Mouse (Mus musculus) limb, embryonic 10.5 days (tissue): ENCODE measurements at regions not wholly inside any gene's neighbourhood (a gene's known extent, or its start where the extent isn't known, plus 50 kb on each side); places are given as distances from the start of the nearest gene placed in this dataset.

Experiments
- DNase-seq: peaks from one replicate; pipeline ENCODE4 v3.0.0-alpha.2; 2017; ENCODE audit warnings: low spot score
- H3K27ac ChIP-seq: fragments of 300-500 bp; sonication (generic); 2 replicates; pipeline ENCODE4 v1.5.1; 2016; ENCODE audit warnings: mild to moderate bottlenecking
- H3K27me3 ChIP-seq: fragments of 300-500 bp; sonication (generic); 2 replicates; pipeline ENCODE4 v1.6.1; 2016; ENCODE audit warnings: low read depth, mild to moderate bottlenecking; ENCODE audit not compliant: poor library complexity, severe bottlenecking
- H3K36me3 ChIP-seq: fragments of 300-500 bp; sonication (generic); 2 replicates; pipeline ENCODE4 v1.6.1; 2016; ENCODE audit warnings: mild to moderate bottlenecking, moderate library complexity
- H3K4me1 ChIP-seq: fragments of 300-500 bp; sonication (generic); 2 replicates; pipeline ENCODE4 v1.6.1; 2016
- H3K4me3 ChIP-seq: fragments of 300-500 bp; sonication (generic); 2 replicates; pipeline ENCODE4 v1.5.1; 2016; ENCODE audit warnings: mild to moderate bottlenecking, moderate library complexity
- H3K9me3 ChIP-seq: fragments of 300-500 bp; sonication (generic); replicated peaks from 2 replicates; pipeline ENCODE4 v1.6.1; 2016; ENCODE audit warnings: mild to moderate bottlenecking
- WGBS: fragments of 180-500 bp; shearing (Covaris S2); methylation state at CpG from one replicate; pipeline ENCODE4 v1.1.7; 2016; 5-methylcytosine and 5-hydroxymethylcytosine counted together

DNA sequence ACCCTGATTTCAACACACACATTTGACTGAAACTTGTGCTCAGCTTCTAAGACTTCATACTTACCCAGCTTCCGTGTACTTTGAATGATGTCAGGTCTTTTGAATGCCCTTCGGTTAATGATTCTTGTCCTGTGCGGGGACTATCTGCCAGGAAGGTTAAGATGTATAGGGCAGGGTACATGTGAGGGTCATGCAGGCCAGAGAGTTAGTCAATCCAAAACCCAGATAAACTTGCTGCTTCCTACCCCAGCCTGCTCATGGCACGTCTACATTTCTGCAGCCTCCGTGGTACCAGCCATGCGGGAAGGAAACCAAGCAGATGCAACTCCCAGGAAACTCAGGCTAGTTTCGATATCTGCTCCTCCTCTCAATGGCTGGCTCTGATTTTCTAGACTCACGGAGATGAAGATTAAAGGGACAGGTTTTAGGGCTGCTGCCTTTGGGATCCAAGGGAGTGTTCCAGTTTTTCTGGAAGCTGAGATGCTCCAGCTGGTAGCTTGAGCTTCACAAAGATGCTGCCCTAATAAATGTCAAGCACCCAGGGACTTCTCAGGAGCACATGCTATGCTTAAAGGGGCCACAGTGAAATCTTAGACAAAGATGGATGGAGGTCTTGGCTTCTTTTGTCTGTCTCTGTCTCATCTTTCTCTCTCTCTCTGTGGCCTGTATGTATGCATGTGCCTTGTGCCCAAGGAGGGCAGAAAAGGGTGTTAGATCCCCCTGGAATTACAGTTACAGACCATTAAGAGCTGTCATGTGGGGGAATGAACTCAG, 159.4 kb downstream of the Pten start:
- Histone ChIP-seq H3K27me3 (no peaks in the 10 kb centered on the region), H3K4me3 (no peak overlapping the region), H3K9me3 (no peaks in the 10 kb centered on the region), H3K4me1 (no peaks in the 10 kb centered on the region), H3K36me3 (no peaks in the 10 kb centered on the region), H3K27ac (no peak overlapping the region)
- 84% methylated on average over 8 of the region's 8 CpGs for WGBS
- no peak for DNase-seq

DNA sequence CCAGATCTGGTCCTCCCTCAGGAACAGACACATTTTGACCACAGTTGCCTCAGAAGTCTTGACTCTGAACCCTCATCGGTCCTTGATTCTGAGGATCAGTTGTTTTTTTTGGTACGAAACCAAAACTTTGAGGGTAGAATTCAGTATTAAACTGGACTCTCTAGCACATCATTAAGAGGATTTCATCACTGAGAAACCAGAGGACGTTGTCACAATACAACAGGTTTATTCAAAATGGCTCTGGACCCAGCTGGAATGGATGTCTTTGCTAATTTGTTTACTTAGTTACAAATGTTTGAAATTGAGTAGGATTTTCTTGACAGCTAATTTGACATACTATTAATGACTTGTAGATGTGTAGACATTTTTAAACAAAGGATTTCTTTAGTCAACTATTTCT, 163.7 kb downstream of the Pten start:
- Histone ChIP-seq H3K9me3 (no peaks in the 10 kb centered on the region), H3K4me1 (no peaks in the 10 kb centered on the region), H3K36me3 (no peaks in the 10 kb centered on the region), H3K27ac (no peak overlapping the region), H3K27me3 (no peaks in the 10 kb centered on the region), H3K4me3 (no peak overlapping the region)
- DNase-seq = no peak
- 86% methylated on average over 3 of the region's 3 CpGs for WGBS

DNA sequence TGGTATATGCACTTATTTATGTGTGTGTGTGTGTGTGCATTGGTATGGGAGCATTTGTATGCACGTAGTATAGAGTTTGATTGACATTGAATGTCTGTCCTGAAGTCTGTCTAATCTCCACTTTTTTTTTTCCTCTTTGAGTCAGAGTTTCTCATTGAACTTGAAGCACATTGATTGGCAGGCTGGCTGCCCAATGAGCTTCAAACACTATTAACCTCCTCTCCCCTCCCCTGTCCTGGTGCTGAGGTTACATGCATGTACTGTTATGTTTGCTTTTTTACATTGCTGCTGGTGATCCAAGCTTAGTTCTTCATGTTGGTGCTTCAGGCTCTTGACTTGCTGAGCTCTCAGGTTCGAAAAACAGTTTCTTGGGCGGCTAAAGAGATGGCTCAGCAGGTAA, 166.6 kb downstream of the Pten start:
- no peaks in the 10 kb centered on the region for H3K4me1 ChIP-seq
- H3K4me3 ChIP-seq = no peak overlapping the region
- H3K9me3 ChIP-seq = no peaks in the 10 kb centered on the region
- DNase-seq = no peak
- no peaks in the 10 kb centered on the region for H3K27me3 ChIP-seq
- WGBS = 90% methylated on average over 3 of the region's 3 CpGs
- no peaks in the 10 kb centered on the region for H3K36me3 ChIP-seq
- no peak overlapping the region for H3K27ac ChIP-seq

DNA sequence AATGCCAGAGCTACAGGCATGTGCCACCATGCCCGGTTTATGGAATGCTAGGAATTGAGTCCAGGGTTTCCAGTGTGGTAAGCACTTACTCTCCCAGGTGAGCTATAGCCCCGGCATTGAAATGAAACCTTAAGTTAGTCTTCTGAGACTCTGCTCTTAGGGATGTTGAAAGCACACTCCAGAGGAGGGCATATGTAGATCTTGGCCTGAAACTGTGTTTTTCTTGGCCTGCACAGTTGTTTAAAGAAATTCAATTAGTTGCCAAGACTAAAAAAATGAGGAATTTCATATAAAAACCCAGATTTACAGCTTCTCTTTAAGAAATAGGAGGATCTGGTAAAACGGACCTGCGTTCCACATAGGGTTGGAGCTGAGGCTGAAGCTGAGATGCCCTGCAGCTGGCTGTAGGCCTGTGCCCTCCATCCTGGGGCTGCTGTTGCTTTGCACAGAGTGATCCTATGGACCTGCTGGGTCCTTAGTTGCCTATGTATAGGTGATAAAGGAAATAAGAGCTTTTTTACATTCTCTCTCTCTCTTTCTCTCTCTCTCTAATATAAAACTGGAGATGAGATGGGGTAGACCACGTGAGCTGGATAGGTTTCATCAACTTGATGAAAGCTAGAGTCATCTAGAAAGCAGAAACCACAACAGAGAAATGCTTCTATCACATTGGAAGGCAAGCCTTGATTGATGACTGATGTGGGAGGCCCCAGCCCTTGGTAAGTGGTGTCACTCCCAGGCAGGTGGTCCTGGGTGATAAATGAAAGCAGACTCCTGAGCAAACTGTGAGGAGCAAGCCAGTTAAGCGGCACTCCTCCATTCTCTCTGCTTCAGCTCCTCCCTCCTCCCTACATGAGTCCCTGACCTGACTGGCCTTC, 168.6 kb downstream of the Pten start:
- WGBS = 73% methylated on average over 6 of the region's 6 CpGs

DNA sequence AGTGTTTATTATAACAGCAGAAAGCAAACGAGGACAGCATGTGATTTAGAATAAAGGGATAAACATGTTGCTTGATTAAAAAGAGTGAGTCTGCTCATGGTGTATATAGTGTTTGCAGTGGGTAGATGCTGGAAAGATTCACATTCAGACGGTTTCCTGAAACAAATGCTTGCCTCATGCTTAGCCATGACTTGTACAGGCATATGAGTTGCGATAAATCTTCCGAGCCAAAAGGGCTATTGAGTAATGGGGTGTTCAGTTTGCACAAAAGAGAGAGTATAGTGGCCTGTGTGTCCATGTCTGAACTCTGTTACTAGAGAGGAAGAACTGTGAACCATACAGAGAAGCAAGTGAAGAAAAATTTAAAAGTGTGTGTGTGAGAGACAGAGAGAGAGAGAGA, 169.3 kb downstream of the Pten start:
- Histone ChIP-seq H3K4me3 (no peak overlapping the region), H3K4me1 (no peaks in the 10 kb centered on the region), H3K27ac (no peak overlapping the region), H3K36me3 (no peaks in the 10 kb centered on the region), H3K9me3 (no peaks in the 10 kb centered on the region), H3K27me3 (no peaks in the 10 kb centered on the region)
- DNase-seq = no peak
- 84% methylated on average over 4 of the region's 4 CpGs for WGBS

More for the DNA sequence above, 168.6 kb downstream of the Pten start:
- H3K36me3 ChIP-seq = no peaks in the 10 kb centered on the region
- H3K27me3 ChIP-seq = no peaks in the 10 kb centered on the region
- H3K27ac ChIP-seq = no peak overlapping the region
- H3K4me1 ChIP-seq = no peaks in the 10 kb centered on the region
- no peak overlapping the region for H3K4me3 ChIP-seq
- no peak for DNase-seq
- no peaks in the 10 kb centered on the region for H3K9me3 ChIP-seq

DNA sequence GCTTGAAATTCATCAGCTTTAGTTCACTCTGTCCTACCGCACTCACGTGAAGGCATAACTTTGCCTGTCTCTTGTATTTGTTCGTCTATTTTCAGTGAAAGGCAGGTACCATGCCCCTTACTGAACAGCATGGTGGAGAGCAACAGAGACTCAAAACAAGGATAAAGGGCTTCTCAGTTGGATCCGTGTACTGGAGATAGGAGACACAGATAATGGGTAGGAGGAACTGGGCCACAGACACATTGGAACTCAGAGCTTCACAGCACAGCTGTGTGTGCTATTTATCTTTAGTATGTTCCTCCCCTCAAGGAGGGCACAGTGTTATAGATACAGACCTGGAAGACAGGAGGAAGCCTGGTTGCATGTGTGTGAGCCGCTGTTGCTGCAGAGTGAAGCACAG, 176.4 kb downstream of the Pten start:
- DNase-seq = no peak
- Histone ChIP-seq H3K4me3 (no peak overlapping the region), H3K9me3 (no peaks in the 10 kb centered on the region), H3K36me3 (no peaks in the 10 kb centered on the region), H3K27ac (no peak overlapping the region), H3K4me1 (peaks cover 8% of the 10 kb centered on the region), H3K27me3 (no peaks in the 10 kb centered on the region)
- 91% methylated on average over 5 of the region's 5 CpGs for WGBS

DNA sequence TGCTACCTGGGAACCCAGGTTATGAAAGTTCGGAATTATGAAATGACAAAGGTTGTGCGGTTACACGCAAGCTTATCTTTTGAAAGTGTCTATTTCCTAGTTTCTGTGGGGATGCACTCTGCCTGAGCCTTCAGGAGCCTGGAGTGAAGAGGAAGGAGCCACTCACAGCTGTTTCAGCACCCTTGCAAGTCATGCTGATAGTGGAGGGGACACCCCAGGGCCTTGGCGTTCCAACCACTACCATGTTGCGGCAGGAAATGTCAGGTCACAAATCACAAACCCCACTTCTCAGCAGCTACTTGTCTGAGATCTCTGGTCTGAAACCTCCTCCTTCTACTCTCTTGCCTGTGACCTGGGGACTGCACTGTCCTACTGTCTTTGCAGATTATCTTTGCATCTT, 178.3 kb downstream of the Pten start:
- no peaks in the 10 kb centered on the region for H3K36me3 ChIP-seq
- H3K4me1 ChIP-seq = peaks cover 8% of the 10 kb centered on the region
- H3K9me3 ChIP-seq = no peaks in the 10 kb centered on the region
- DNase-seq = no peak
- WGBS = 89% methylated on average over 5 of the region's 5 CpGs
- H3K27ac ChIP-seq = no peak overlapping the region
- H3K4me3 ChIP-seq = no peak overlapping the region
- no peaks in the 10 kb centered on the region for H3K27me3 ChIP-seq

DNA sequence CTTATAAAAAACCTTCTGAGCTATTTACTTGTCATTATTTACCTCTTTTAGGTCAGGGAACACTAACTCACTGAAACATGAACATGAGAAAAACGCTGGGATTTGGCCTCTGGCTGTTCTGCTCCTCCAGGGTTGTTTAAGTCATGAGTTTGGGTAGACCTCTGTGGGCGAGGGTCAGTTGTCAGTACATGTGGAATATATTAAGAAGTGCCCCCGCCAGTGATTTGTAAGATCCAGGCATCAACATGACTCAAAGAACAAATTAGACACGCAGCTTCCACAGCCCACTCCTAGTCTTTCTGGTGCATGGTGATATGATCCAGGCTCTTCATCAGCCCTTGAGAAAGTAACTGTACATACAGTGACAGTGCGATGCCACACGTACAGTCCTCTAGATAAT, 180.3 kb downstream of the Pten start:
- H3K27me3 ChIP-seq = no peaks in the 10 kb centered on the region
- H3K27ac ChIP-seq = no peak overlapping the region
- H3K4me1 ChIP-seq = peaks cover 8% of the 10 kb centered on the region
- no peak for DNase-seq
- no peaks in the 10 kb centered on the region for H3K36me3 ChIP-seq
- no peaks in the 10 kb centered on the region for H3K9me3 ChIP-seq
- 47% methylated on average over 6 of the region's 6 CpGs for WGBS
- no peak overlapping the region for H3K4me3 ChIP-seq

DNA sequence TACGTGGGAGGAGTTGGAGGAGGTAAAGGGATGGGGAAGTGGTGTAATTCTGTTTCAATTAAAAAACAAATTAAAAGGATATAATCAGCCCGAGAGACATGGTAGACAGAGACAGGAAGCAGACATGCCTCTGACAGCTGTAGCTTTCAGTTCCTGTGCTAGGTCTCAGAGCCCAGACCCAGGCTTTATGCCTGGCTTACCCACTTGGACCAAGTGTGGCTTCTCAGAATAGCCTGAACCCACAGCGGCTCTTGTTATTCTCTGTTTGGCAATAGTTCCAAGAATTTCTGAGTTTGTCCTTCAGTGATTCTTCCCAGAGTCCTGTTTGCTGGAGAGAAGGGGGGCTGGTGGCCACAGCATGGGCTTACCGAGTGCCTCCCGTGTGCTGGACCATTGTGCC, 182.4 kb downstream of the Pten start:
- no peaks in the 10 kb centered on the region for H3K36me3 ChIP-seq
- no peaks in the 10 kb centered on the region for H3K9me3 ChIP-seq
- WGBS = 87% methylated on average over 5 of the region's 5 CpGs
- no peak overlapping the region for H3K4me3 ChIP-seq
- peaks cover 8% of the 10 kb centered on the region for H3K4me1 ChIP-seq
- no peak overlapping the region for H3K27ac ChIP-seq
- H3K27me3 ChIP-seq = no peaks in the 10 kb centered on the region
- DNase-seq = no peak

DNA sequence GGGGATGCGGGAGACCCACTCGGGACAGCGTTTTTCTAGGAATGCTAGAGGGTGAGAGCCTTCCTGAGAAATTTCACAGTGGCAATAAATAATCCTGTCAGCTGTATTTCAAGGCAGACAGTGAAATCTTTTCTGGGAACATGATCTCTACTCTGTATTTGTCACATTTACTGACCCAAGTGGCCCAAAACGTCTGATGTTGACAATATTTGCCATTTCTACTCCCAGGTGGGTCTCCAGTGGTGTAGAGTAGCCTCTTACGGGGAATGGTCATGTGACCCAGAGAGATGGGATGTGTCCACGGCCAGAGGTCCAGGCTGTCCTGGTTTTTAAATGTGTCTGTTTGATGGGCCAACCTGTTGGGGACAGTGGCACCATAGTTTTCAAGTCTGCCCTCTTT, 183.5 kb downstream of the Pten start:
- H3K27ac ChIP-seq = no peak overlapping the region
- H3K27me3 ChIP-seq = no peaks in the 10 kb centered on the region
- DNase-seq = no peak
- no peaks in the 10 kb centered on the region for H3K36me3 ChIP-seq
- no peak overlapping the region for H3K4me3 ChIP-seq
- WGBS = 78% methylated on average over 6 of the region's 6 CpGs
- H3K9me3 ChIP-seq = no peaks in the 10 kb centered on the region
- peaks cover 8% of the 10 kb centered on the region for H3K4me1 ChIP-seq

DNA sequence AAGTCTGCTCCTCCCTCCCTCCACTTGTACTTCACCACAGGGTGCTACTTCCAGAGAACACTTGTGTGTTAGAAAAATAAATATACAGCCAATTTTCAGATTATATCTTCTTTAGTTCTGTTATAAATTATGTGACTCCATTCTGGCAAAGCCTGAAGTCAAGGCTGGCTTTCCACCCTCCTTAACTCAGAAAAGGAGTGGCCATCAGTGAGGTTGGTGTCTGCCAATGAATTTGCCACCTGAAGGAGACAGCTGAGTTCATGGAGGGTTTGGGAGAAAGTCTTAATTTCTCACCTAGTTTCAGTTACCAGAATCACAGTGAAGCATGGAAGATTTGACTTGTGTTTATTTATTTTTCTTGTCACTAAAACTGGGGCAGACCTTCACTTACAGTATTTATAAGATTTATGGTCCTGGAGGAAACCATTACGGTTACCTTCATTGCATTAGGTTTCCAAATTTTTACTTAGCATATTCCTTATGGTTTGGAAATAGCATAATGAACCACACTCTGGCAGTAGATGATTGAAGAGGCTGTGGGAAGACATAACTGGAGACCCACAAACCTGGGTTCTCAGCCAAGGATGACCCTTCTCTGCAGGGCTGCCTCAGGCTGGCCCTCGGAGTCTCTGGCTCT, 186.4 kb downstream of the Pten start:
- no peaks in the 10 kb centered on the region for H3K27me3 ChIP-seq
- no peaks in the 10 kb centered on the region for H3K4me1 ChIP-seq
- H3K27ac ChIP-seq = no peak overlapping the region
- H3K9me3 ChIP-seq = no peaks in the 10 kb centered on the region
- H3K4me3 ChIP-seq = no peak overlapping the region
- 85% methylated on average over 2 of the region's 2 CpGs for WGBS
- no peak for DNase-seq
- H3K36me3 ChIP-seq = no peaks in the 10 kb centered on the region

DNA sequence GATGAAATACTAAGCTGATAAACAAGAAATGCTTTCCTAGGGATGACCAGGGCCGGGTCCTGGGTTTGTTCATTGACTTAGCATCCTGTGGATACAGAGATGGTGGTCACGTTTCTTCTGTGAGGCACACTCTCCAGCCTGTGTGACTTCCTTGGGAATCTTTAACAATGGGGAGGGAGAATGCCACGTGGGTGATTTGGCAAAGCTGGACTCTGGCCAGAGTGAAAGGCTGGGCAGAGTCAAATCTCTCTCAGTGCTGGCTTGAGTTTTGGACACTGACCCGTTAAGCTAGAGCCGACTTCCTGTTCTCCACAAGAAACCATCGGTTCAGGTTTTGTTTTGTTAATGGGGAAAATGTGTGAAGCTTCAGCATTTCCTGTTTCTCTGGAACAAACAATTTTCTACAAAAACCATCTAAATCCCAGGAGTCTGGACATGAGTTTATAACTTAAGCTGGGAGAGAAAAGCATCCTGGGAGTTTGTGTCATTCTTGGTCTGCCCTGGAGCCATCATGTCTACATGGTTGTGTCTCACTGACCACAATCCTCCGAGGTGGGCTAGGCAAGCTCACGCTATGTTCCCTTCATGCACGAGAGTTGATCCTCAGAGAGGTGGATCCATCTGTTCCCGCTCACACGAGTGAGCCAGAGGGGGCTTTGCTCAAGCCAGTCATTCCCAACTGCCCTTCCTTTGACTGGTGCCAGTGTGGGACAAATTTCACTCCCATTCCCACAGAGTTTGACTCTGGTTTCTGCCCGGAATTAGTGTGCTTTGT, 190.0 kb downstream of the Pten start:
- no peak overlapping the region for H3K4me3 ChIP-seq
- no peak overlapping the region for H3K27ac ChIP-seq
- no peaks in the 10 kb centered on the region for H3K36me3 ChIP-seq
- DNase-seq = no peak
- H3K4me1 ChIP-seq = no peaks in the 10 kb centered on the region
- no peaks in the 10 kb centered on the region for H3K9me3 ChIP-seq
- H3K27me3 ChIP-seq = no peaks in the 10 kb centered on the region
- 81% methylated on average over 12 of the region's 12 CpGs for WGBS
